Mouse (Mus musculus): Measurements from ENCODE around the gene Bcl2a1d. TPM values are rescaled to one million over a fixed set of nuclear protein-coding genes. Genes with fewer than 3 reads are reported as not detected.
"Not testable (repeated sequence)": the region's sequence is repeated elsewhere in the genome, so short reads cannot be mapped to it uniquely, and the experiment has no call there.

Gene Bcl2a1d
- polyA plus RNA-seq, 1 experiment from 2014 or later, result 2.1 TPM

DNA sequence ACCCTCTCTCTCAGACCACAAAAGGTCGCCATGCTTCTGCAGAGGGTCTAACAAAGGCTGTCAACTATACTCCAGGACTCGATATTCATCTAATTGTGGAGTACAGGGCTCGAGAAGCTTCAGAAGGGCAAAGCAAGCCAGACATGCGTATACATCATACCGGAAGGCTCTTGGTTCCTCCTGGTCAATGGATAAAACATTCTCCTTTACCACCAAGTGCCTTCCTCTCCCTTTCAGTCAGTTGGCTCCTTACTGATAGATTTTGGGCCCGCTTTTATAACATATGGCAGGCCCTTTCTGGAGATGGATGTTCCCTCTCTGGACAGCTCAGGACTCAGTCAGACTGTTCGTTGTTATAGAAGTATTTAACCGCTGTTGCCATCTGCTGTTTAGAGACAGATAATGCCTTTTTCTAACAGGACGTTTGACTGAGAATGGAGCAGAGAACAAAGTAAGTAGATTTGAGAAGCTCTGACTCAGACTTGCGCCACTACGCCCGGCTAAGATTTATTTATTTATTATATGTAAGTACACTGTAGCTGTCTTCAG lies 11.7 kb downstream of the Bcl2a1d start, which contains the start of gene Mthfsl:
Gene Mthfsl (minus strand): TSS at position 308 of the 549 bp plus-strand sequence.
- 9% methylated on average over 11 of the region's 12 CpGs for WGBS
- peak; percentile 78 for ATAC-seq (ENCODE audit: low read depth)
- not testable (repeated sequence) for H3K27me3 ChIP-seq (ENCODE audit: control insufficient read depth, insufficient read depth, low read depth, low read length); H3K36me3 ChIP-seq (ENCODE audit: control insufficient read depth, insufficient read depth, low read length); H3K4me1 ChIP-seq (replicated peaks; ENCODE audit: control insufficient read depth, insufficient read depth, low read length); H3K9me3 ChIP-seq (ENCODE audit: control insufficient read depth, low read length)
- peak within 1 kb of the TSS; percentile 75 for H3K27ac ChIP-seq (ENCODE audit: low read length)
- peak within 1 kb of the TSS; percentile 43; the same call in 1 of the 2 replicates for H3K9ac ChIP-seq (ENCODE audit: low read length)
- H3K4me3 ChIP-seq (ENCODE audit: low read length), result peak within 1 kb of the TSS; percentile 40
- H3K4me2 ChIP-seq (ENCODE audit: low read depth, low read length), result peak within 1 kb of the TSS; percentile 51

DNA sequence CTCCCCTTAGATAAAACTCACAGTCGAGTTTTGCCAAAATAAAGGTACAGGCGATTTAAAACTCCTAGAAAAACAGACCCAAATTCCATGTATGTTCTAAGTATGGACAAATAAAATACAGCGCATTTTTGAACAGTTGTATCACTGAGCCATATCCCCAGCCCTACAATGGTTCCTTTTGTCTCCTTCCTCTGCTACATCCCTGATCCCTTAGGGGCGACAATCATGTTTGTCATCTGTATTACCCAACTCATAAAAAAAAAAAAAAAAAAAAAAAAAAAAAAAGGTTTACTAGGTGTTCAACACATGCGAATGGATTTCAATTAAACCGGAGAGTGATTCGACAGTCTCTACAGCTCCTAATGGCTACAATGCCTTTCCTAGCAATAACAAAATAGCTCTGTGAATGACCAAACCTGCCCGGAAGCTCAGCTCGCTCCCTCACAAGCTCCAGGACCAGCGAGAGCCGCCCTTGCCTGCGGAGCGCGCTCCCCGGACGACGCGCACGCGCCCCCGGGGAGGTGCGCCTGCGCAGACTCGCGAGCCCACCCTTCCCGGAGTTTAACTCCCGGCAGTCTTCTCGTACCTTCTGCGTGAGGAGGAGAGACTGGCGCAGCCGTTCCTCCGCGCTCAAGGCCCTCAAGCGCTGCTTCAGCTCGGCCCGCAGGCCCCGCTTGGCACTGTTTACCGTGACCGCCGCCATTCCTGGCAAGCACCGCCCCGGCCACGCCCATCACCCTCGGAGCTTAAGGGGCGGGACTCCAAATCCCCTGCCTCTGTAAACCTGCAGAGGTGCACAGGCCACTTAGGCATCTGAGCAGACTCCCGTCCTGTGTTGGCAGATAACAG lies 12.4 kb downstream of the Bcl2a1d start:
- not testable (repeated sequence) for H3K27me3 ChIP-seq (ENCODE audit: control insufficient read depth, insufficient read depth, low read depth, low read length); H3K4me1 ChIP-seq (replicated peaks; ENCODE audit: control insufficient read depth, insufficient read depth, low read length); H3K9me3 ChIP-seq (ENCODE audit: control insufficient read depth, low read length); H3K36me3 ChIP-seq (ENCODE audit: control insufficient read depth, insufficient read depth, low read length)
- Histone ChIP-seq H3K9ac (ENCODE audit: low read length) (peak overlapping the region; percentile 34; the same call in 1 of the 2 replicates), H3K4me2 (ENCODE audit: low read depth, low read length) (peak overlapping the region; percentile 47), H3K4me3 (ENCODE audit: low read length) (peak overlapping the region; percentile 40), H3K27ac (ENCODE audit: low read length) (peak overlapping the region; percentile 59)
- ATAC-seq (ENCODE audit: low read depth), result peak; percentile 94
- WGBS, result 9% methylated on average over 10 of the region's 46 CpGs

- WGBS, result 73% methylated on average over 4 of the region's 5 CpGs
- not testable (repeated sequence) for H3K9ac ChIP-seq (ENCODE audit: low read length); H3K27ac ChIP-seq (ENCODE audit: low read length); ATAC-seq (ENCODE audit: low read depth); H3K9me3 ChIP-seq (ENCODE audit: control insufficient read depth, low read length); H3K4me1 ChIP-seq (replicated peaks; ENCODE audit: control insufficient read depth, insufficient read depth, low read length); H3K27me3 ChIP-seq (ENCODE audit: control insufficient read depth, insufficient read depth, low read depth, low read length); H3K36me3 ChIP-seq (ENCODE audit: control insufficient read depth, insufficient read depth, low read length)
- Histone ChIP-seq H3K4me3 (ENCODE audit: low read length) (peak overlapping the region; percentile 40; the same call in 1 of the 2 replicates), H3K4me2 (ENCODE audit: low read depth, low read length) (peak overlapping the region; percentile 47; the same call in 1 of the 2 replicates)
Observed at GRCm38 (mm10) chr9:88718593-88718992, 13.1 kb downstream of the Bcl2a1d start.

- not testable (repeated sequence) for H3K27ac ChIP-seq (ENCODE audit: low read length); H3K4me2 ChIP-seq (ENCODE audit: low read depth, low read length); H3K4me1 ChIP-seq (replicated peaks; ENCODE audit: control insufficient read depth, insufficient read depth, low read length); H3K9ac ChIP-seq (ENCODE audit: low read length); H3K27me3 ChIP-seq (ENCODE audit: control insufficient read depth, insufficient read depth, low read depth, low read length); H3K36me3 ChIP-seq (ENCODE audit: control insufficient read depth, insufficient read depth, low read length); H3K9me3 ChIP-seq (ENCODE audit: control insufficient read depth, low read length); ATAC-seq (ENCODE audit: low read depth); H3K4me3 ChIP-seq (ENCODE audit: low read length)
- 16% methylated on average over 2 of the region's 2 CpGs for WGBS
Observed at GRCm38 (mm10) chr9:88718140-88718539, 13.6 kb downstream of the Bcl2a1d start.

DNA sequence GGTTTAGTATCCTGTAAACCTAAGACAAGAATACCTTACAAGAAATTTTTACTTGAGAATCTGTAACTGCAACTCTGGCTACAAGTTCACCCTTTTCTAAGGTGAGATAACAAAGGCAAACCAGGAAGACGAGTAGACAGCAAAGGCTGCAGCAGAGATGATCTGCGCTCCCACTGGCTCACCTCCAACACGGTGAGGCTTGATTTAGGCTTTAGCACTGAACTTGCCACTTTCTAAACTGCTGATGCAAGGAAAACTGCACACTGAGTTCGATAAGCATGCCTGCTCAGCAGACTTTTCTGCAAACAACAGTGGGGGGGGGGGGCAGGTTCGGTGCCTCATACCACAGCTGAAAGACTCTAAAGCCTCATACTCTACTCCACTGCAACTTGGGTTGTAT lies 17.2 kb downstream of the Bcl2a1d start:
- not testable (repeated sequence) for H3K36me3 ChIP-seq (ENCODE audit: control insufficient read depth, insufficient read depth, low read length); H3K9ac ChIP-seq (ENCODE audit: low read length); H3K4me3 ChIP-seq (ENCODE audit: low read length); H3K4me1 ChIP-seq (replicated peaks; ENCODE audit: control insufficient read depth, insufficient read depth, low read length); H3K27me3 ChIP-seq (ENCODE audit: control insufficient read depth, insufficient read depth, low read depth, low read length); H3K9me3 ChIP-seq (ENCODE audit: control insufficient read depth, low read length); H3K27ac ChIP-seq (ENCODE audit: low read length); H3K4me2 ChIP-seq (ENCODE audit: low read depth, low read length); ATAC-seq (ENCODE audit: low read depth)
- 71% methylated on average over 5 of the region's 5 CpGs for WGBS

DNA sequence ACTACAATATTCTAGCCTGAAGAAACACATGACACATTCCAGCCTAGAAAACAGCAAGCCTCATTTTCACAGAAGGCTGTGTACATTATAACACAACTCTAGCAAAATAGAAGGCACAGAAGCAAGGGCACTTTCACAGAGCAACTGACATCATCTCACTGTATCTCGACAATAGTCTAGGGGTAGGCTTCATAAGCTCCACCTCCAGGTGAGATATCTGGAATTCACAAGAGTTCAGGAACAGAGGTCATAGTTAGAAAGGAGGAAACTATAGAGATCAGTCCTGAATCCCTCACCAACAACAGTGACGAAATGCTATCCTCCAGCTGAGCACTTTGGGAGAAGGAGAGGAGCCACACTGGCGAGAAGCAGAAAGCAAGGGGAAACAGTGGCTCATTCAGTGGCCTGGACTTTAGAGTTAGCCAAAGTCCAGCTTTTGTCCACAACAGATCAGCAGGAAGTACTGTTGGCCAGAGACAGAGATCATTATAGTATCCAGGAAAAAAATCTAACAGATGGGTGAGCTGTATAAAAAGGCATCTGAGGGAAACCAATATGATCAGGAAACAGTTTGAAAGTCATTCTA lies 19.5 kb downstream of the Bcl2a1d start:
- H3K36me3 ChIP-seq (ENCODE audit: control insufficient read depth, insufficient read depth, low read length); H3K9ac ChIP-seq (ENCODE audit: low read length); H3K27ac ChIP-seq (ENCODE audit: low read length); ATAC-seq (ENCODE audit: low read depth); H3K4me3 ChIP-seq (ENCODE audit: low read length); H3K27me3 ChIP-seq (ENCODE audit: control insufficient read depth, insufficient read depth, low read depth, low read length); H3K4me1 ChIP-seq (replicated peaks; ENCODE audit: control insufficient read depth, insufficient read depth, low read length); H3K4me2 ChIP-seq (ENCODE audit: low read depth, low read length); H3K9me3 ChIP-seq (ENCODE audit: control insufficient read depth, low read length): not testable (repeated sequence)
- WGBS, result 79% methylated on average over 3 of the region's 3 CpGs

DNA sequence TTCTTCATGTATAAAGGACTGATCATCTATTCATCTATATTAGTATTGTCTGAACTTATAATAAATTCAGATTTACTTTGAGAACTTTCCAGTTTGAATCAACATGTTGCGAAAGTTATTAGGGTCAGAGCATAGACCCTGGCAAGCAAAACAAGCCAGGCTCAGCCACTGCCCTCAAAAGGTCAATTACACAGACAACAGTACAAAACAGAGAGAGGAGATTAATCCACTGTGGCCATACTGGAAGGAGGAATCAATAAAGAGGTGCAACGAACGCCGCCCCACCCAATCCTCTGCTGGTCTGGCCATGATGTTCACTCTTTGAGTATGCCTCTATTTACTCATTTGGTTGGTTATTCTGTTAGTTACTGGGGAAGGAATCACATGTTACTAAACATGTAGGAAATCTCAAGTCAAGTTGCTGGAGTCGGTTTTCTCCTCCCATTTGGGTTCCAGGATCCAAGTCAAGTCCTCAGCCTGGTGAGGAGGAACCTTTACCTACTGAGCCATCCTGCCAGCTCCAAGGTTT lies 20.7 kb downstream of the Bcl2a1d start:
- not testable (repeated sequence) for ATAC-seq (ENCODE audit: low read depth); H3K4me1 ChIP-seq (replicated peaks; ENCODE audit: control insufficient read depth, insufficient read depth, low read length); H3K27me3 ChIP-seq (ENCODE audit: control insufficient read depth, insufficient read depth, low read depth, low read length); H3K27ac ChIP-seq (ENCODE audit: low read length); H3K4me3 ChIP-seq (ENCODE audit: low read length); H3K9me3 ChIP-seq (ENCODE audit: control insufficient read depth, low read length); H3K9ac ChIP-seq (ENCODE audit: low read length); H3K4me2 ChIP-seq (ENCODE audit: low read depth, low read length); H3K36me3 ChIP-seq (ENCODE audit: control insufficient read depth, insufficient read depth, low read length)
- 92% methylated on average over 4 of the region's 5 CpGs for WGBS

DNA sequence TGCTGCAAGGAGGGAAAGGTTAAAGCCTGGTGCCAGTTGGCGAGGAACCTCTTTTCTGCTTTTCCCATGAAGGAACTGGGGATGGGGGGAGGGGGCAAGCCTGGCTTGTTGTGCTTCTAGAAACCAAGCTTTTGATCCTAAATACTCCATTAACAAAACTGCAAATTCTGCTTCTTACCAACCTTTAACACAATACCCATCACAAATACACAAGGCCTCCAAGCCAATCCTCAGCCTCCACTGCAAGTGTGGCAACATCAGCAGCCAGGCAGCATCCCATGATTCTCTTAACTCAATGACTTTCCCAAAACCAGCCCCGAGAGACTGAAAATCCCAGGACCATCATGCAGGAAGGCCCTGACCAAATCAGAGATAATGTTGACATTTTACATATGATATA lies 21.3 kb downstream of the Bcl2a1d start:
- 91% methylated on average over 2 of the region's 2 CpGs for WGBS
- not testable (repeated sequence) for H3K4me3 ChIP-seq (ENCODE audit: low read length); H3K4me2 ChIP-seq (ENCODE audit: low read depth, low read length); H3K9me3 ChIP-seq (ENCODE audit: control insufficient read depth, low read length); H3K9ac ChIP-seq (ENCODE audit: low read length); H3K27ac ChIP-seq (ENCODE audit: low read length); H3K36me3 ChIP-seq (ENCODE audit: control insufficient read depth, insufficient read depth, low read length); ATAC-seq (ENCODE audit: low read depth); H3K4me1 ChIP-seq (replicated peaks; ENCODE audit: control insufficient read depth, insufficient read depth, low read length); H3K27me3 ChIP-seq (ENCODE audit: control insufficient read depth, insufficient read depth, low read depth, low read length)

- H3K4me3 ChIP-seq (ENCODE audit: low read length); H3K27ac ChIP-seq (ENCODE audit: low read length); H3K9me3 ChIP-seq (ENCODE audit: control insufficient read depth, low read length); H3K9ac ChIP-seq (ENCODE audit: low read length); H3K4me1 ChIP-seq (replicated peaks; ENCODE audit: control insufficient read depth, insufficient read depth, low read length); ATAC-seq (ENCODE audit: low read depth); H3K4me2 ChIP-seq (ENCODE audit: low read depth, low read length); H3K36me3 ChIP-seq (ENCODE audit: control insufficient read depth, insufficient read depth, low read length); H3K27me3 ChIP-seq (ENCODE audit: control insufficient read depth, insufficient read depth, low read depth, low read length): not testable (repeated sequence)
- WGBS, result 70% methylated on average over 5 of the region's 5 CpGs
Observed at GRCm38 (mm10) chr9:88709794-88710193, 21.9 kb downstream of the Bcl2a1d start.

Data from lung, embryonic 16.5 days (tissue).